Mouse (Mus musculus) forebrain, embryonic 10.5 days (tissue): ENCODE measurements around the gene Ppox. TPM values are rescaled to one million over a fixed set of nuclear protein-coding genes. Genes with fewer than 3 reads are reported as not detected.

Source experiments
- DNase-seq: peaks from one replicate; pipeline ENCODE4 v3.0.0-alpha.2; 2017; ENCODE audit warnings: low spot score; ENCODE audit errors: extremely low spot score
- H3K27ac ChIP-seq: fragments of 300-500 bp; sonication (generic); 2 replicates; pipeline ENCODE4 v1.5.1; 2016; ENCODE audit warnings: mild to moderate bottlenecking
- H3K27me3 ChIP-seq: fragments of 300-500 bp; sonication (generic); 2 replicates; pipeline ENCODE4 v1.6.1; 2016; ENCODE audit warnings: mild to moderate bottlenecking; ENCODE audit not compliant: poor library complexity, severe bottlenecking
- H3K36me3 ChIP-seq: fragments of 300-500 bp; sonication (generic); replicated peaks from 2 replicates; pipeline ENCODE4 v1.6.1; 2016; ENCODE audit warnings: mild to moderate bottlenecking, moderate library complexity
- H3K4me1 ChIP-seq: fragments of 300-500 bp; sonication (generic); 2 replicates; pipeline ENCODE4 v1.6.1; 2016
- H3K4me3 ChIP-seq: fragments of 300-500 bp; sonication (generic); 2 replicates; pipeline ENCODE4 v1.5.1; 2016; ENCODE audit warnings: mild to moderate bottlenecking, moderate library complexity
- H3K9me3 ChIP-seq: fragments of 300-500 bp; sonication (generic); 2 replicates; pipeline ENCODE4 v1.6.1; 2016; ENCODE audit warnings: mild to moderate bottlenecking, moderate library complexity
- WGBS: fragments of 180-500 bp; shearing (Covaris S2); methylation state at CpG from one replicate; pipeline ENCODE4 v1.1.7; 2016; 5-methylcytosine and 5-hydroxymethylcytosine counted together
- polyA plus RNA-seq: library from polyadenylated mRNA; unstranded; fragments of >200 nt; fragmentation: Nextera tagmentation; extraction: Ambion mirVana; gene quantifications from 2 replicates; pipeline ENCODE4 v1.2.1, GENCODE M21; 2016

The Ppox gene
- polyA plus RNA-seq, 1 experiment from 2014 or later: 58.0 TPM

DNA sequence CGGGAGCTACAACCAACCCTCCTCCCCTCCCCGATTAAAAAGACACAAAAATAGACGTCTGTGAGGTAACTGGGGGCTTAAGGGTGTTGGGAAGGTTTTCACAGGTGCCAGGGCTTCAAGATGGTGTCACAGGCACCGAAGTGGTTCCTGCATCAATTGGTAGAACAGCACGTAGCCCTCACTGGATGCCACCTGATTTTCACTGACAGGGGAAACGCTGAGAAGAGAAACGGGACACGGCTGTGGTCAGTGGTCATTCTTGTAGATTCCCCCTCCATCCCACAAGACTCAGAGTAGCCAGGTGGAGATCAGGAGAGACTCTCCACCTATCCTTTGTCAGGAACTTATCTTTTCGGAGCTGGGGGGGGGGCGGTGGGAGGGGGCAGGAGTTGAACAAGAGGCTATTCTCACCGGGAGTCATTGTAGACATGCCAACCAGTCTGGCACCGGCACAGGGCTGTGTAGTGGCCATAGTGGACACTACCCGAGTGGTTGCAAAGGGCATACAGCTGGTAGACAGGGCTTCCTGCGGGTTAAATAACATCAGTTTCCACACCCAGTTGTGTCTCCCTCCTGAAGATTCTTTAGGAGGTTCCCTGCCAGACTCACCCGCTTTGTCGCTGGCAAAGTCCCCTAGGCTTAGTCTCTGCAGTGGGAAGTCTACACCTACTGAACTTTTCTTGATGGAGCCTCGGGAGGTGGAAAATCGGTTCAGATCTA is 1.3 kb upstream of the Ppox start:
- WGBS: 84% methylated on average over 18 of the region's 18 CpGs
- Histone ChIP-seq H3K4me1 (peaks cover 52% of the 10 kb centered on the region), H3K4me3 (peak overlapping the region; percentile 67), H3K27me3 (no peaks in the 10 kb centered on the region), H3K27ac (0 out of 2 replicates have a peak overlapping the region, but pooled peaks have one; percentile 85), H3K9me3 (no peaks in the 10 kb centered on the region), H3K36me3 (peaks cover 72% of the 10 kb centered on the region)
- no peak for DNase-seq

GRCm38 (mm10) chr1:171281528-171281923 is 540 bp upstream of the Ppox start:
- Histone ChIP-seq H3K27me3 (no peaks in the 10 kb centered on the region), H3K9me3 (no peaks in the 10 kb centered on the region), H3K36me3 (peaks cover 76% of the 10 kb centered on the region), H3K27ac (peak overlapping the region; percentile 85), H3K4me3 (peak overlapping the region; percentile 67), H3K4me1 (peaks cover 45% of the 10 kb centered on the region)
- peak; percentile 74 for DNase-seq
- 0% methylated on average over 10 of the region's 10 CpGs for WGBS

- H3K27ac ChIP-seq: peak overlapping the region; percentile 85
- no peak for DNase-seq
- H3K4me1 ChIP-seq: peaks cover 33% of the 10 kb centered on the region
- no peaks in the 10 kb centered on the region for H3K27me3 ChIP-seq
- WGBS: 2% methylated on average over 25 of the region's 25 CpGs
- H3K9me3 ChIP-seq: no peaks in the 10 kb centered on the region
- H3K4me3 ChIP-seq: peak overlapping the region; percentile 67
- H3K36me3 ChIP-seq: peaks cover 76% of the 10 kb centered on the region
These were observed 603 bp downstream of the Ppox start for GRCm38 (mm10) chr1:171280250-171280915.

GRCm38 (mm10) chr1:171279721-171280120 is 1.3 kb downstream of the Ppox start:
- Histone ChIP-seq H3K9me3 (no peaks in the 10 kb centered on the region), H3K4me1 (peaks cover 31% of the 10 kb centered on the region), H3K36me3 (peaks cover 76% of the 10 kb centered on the region), H3K27me3 (no peaks in the 10 kb centered on the region), H3K27ac (peak overlapping the region; percentile 85), H3K4me3 (peak overlapping the region; percentile 67)
- DNase-seq: no peak
- WGBS: 58% methylated on average over 5 of the region's 5 CpGs

DNA sequence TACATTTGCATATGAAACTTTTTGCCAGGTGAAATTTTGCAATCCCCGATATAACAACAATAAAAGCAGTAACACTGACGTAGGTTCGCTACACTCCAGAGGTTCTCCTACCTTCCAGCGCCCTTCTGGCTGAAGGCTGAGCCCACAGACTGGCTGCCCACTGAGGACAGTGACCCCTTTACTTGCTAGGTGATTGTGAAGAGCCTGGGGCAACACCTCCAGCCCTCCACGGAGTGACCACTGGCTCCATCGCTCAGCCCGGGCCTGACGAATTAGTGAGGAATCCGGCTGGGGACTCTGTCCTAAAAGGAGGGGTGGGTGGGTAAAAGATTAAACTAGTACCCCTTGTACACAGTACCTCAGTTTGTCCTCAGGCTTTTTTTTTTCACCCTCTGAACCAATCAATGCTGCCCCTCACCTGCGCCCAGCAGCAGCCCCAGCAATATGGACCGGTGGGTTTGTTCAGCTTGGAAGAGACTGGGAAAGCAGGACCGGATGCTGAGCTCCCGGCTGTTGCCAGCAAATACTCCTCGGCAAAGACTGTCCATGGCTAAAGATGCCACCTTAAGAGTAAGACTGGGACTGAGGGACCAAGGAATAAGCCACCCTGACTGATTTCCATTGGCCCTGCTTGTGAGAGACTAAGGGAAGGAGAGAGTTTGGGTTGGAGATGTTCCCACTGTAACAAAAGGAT is 1.8 kb downstream of the Ppox start:
- H3K27ac ChIP-seq: no peak overlapping the region
- WGBS: 86% methylated on average over 14 of the region's 14 CpGs
- DNase-seq: no peak
- H3K4me3 ChIP-seq: peak overlapping the region; percentile 67
- no peaks in the 10 kb centered on the region for H3K27me3 ChIP-seq
- H3K4me1 ChIP-seq: peaks cover 31% of the 10 kb centered on the region
- no peaks in the 10 kb centered on the region for H3K9me3 ChIP-seq
- peaks cover 76% of the 10 kb centered on the region for H3K36me3 ChIP-seq

GRCm38 (mm10) chr1:171278436-171278835 is 2.5 kb downstream of the Ppox start:
- H3K9me3 ChIP-seq: no peaks in the 10 kb centered on the region
- no peaks in the 10 kb centered on the region for H3K27me3 ChIP-seq
- no peak for DNase-seq
- peaks cover 76% of the 10 kb centered on the region for H3K36me3 ChIP-seq
- no peak overlapping the region for H3K27ac ChIP-seq
- peaks cover 31% of the 10 kb centered on the region for H3K4me1 ChIP-seq
- no peak overlapping the region; the same call in 1 of the 2 replicates for H3K4me3 ChIP-seq
- WGBS: 96% methylated on average over 8 of the region's 8 CpGs

DNA sequence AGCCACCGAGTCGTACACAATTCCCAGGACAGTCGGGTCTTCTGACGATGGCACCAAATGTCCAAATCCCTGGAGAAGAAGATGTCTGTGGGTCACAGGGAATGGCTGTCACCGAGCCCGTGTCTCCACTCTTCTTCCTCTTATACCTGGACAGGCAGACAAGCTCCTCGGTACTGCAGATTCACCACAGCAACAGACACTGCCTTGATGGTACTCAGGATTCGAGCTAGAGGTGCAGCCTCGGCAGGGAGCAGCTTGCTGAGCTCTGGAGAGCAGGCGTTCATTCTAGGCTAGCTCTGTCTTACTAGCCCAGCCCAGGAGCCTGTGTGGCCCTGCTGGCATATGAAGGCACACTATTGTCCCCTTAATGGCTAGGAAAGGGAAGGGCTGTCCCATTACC is 3.2 kb downstream of the Ppox start:
- WGBS: 84% methylated on average over 10 of the region's 10 CpGs
- peaks cover 31% of the 10 kb centered on the region for H3K4me1 ChIP-seq
- H3K27ac ChIP-seq: no peak overlapping the region
- no peak overlapping the region for H3K4me3 ChIP-seq
- H3K36me3 ChIP-seq: peaks cover 76% of the 10 kb centered on the region
- H3K27me3 ChIP-seq: no peaks in the 10 kb centered on the region
- H3K9me3 ChIP-seq: no peaks in the 10 kb centered on the region
- DNase-seq: no peak

- 97% methylated on average over 14 of the region's 14 CpGs for WGBS
- Histone ChIP-seq H3K9me3 (no peaks in the 10 kb centered on the region), H3K27me3 (no peaks in the 10 kb centered on the region), H3K4me3 (no peak overlapping the region), H3K36me3 (peaks cover 80% of the 10 kb centered on the region), H3K27ac (no peak overlapping the region), H3K4me1 (peaks cover 28% of the 10 kb centered on the region)
- DNase-seq: no peak
These were observed 4.8 kb downstream of the Ppox start for GRCm38 (mm10) chr1:171276110-171276748.

GRCm38 (mm10) chr1:171275144-171275734 is 5.7 kb downstream of the Ppox start:
- 85% methylated on average over 11 of the region's 11 CpGs for WGBS
- DNase-seq: no peak
- peaks cover 80% of the 10 kb centered on the region for H3K36me3 ChIP-seq
- no peaks in the 10 kb centered on the region for H3K27me3 ChIP-seq
- no peak overlapping the region for H3K27ac ChIP-seq
- no peak overlapping the region for H3K4me3 ChIP-seq
- H3K9me3 ChIP-seq: no peaks in the 10 kb centered on the region
- H3K4me1 ChIP-seq: peaks cover 30% of the 10 kb centered on the region

GRCm38 (mm10) chr1:171274171-171274570 is 6.8 kb downstream of the Ppox start:
- no peaks in the 10 kb centered on the region for H3K9me3 ChIP-seq
- peaks cover 26% of the 10 kb centered on the region for H3K4me1 ChIP-seq
- no peak overlapping the region for H3K27ac ChIP-seq
- 94% methylated on average over 12 of the region's 12 CpGs for WGBS
- DNase-seq: no peak
- H3K36me3 ChIP-seq: peaks cover 76% of the 10 kb centered on the region
- no peak overlapping the region for H3K4me3 ChIP-seq
- no peaks in the 10 kb centered on the region for H3K27me3 ChIP-seq

DNA sequence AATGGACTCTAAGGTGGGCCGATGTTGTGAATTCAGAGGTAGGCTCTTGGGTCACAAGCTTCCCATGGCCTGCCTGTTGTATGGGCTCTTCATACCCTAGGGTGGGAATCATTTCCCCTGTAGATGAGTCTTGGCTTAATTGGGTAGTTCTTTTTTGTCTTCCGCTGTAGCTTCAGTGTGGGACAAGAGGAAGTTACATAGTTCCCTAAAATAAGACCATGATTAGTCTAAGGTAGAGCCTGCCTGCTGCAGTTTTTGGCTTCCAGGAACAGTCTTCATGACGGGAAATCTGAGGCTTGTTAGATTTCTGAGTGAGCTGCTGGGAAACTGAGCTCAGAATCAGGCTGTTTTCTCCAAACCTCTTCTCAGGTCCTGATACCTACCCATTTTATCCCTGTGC is 8.9 kb downstream of the Ppox start:
- no peak overlapping the region for H3K27ac ChIP-seq
- H3K9me3 ChIP-seq: no peaks in the 10 kb centered on the region
- no peak for DNase-seq
- peaks cover 55% of the 10 kb centered on the region for H3K36me3 ChIP-seq
- H3K4me3 ChIP-seq: peak overlapping the region; percentile 86; the same call in 1 of the 2 replicates
- no peaks in the 10 kb centered on the region for H3K27me3 ChIP-seq
- 93% methylated on average over 3 of the region's 3 CpGs for WGBS
- peaks cover 23% of the 10 kb centered on the region for H3K4me1 ChIP-seq

GRCm38 (mm10) chr1:171271622-171272021 is 9.4 kb downstream of the Ppox start:
- Histone ChIP-seq H3K36me3 (peaks cover 51% of the 10 kb centered on the region), H3K4me3 (peak overlapping the region; percentile 86; the same call in 1 of the 2 replicates)
- 75% methylated on average over 10 of the region's 10 CpGs for WGBS

More at GRCm38 (mm10) chr1:171271622-171272021, 9.4 kb downstream of the Ppox start:
- H3K4me1 ChIP-seq: peaks cover 23% of the 10 kb centered on the region
- H3K27ac ChIP-seq: no peak overlapping the region
- H3K27me3 ChIP-seq: no peaks in the 10 kb centered on the region
- H3K9me3 ChIP-seq: no peaks in the 10 kb centered on the region
- no peak for DNase-seq
